Mouse (Mus musculus) adrenal gland, postnatal 25 days (tissue): ENCODE measurements around the gene Fbxw4. TPM values are rescaled to one million over a fixed set of nuclear protein-coding genes. Genes with fewer than 3 reads are reported as not detected.
"Not testable (repeated sequence)": the region's sequence is repeated elsewhere in the genome, so short reads cannot be mapped to it uniquely, and the experiment has no call there.

ENCODE experiments used
- DNase-seq: peaks from one replicate; pipeline ENCODE4 v3.0.0; 2021; ENCODE audit warnings: mixed read lengths
- total RNA-seq: library from RNA; stranded (reverse); gene quantifications from 2 replicates; pipeline ENCODE4 v1.2.3, GENCODE M21; 2021

The Fbxw4 gene
- total RNA-seq, 1 experiment from 2014 or later = 32.2 TPM

DNA sequence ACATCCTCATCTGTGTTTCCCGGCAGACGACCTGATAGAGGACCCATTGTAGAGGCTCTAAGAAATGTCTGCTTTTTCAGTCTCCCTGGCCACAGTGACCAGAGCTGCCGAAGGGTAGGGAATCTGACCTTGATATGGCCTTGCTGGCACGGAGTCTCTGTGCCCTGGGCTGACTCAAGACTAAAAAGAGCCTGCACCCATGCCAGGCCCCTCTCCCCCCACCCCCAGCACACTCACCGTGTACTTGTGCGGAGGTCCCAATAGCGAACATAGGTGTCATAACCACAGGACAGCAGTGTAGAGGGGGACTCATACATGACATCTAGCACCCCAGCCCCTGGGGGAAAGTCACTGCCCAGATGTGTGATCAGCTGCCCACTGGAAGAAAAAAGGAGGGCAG is 80.7 kb downstream of the Fbxw4 start:
- DNase-seq = peak; percentile 46

DNA sequence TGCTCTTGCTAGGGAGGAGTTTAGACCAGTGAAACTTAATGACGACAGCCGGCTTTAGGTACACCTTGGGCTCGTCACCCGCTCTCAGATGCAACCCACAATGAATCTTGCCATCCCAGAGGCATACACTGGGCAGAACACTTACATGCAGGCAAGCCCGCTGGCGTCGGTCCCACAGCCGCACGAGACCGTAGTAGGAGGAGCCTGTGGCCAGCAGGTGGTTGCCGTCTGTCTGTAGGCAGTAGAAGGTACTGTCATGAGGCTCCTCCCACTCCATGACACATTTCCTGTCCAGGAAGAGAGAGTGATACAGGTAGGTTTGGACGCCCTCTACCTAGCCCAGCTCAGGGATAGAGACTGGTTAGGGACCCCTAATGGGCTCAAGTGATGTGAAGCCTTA is 81.1 kb downstream of the Fbxw4 start:
- DNase-seq = no peak

DNA sequence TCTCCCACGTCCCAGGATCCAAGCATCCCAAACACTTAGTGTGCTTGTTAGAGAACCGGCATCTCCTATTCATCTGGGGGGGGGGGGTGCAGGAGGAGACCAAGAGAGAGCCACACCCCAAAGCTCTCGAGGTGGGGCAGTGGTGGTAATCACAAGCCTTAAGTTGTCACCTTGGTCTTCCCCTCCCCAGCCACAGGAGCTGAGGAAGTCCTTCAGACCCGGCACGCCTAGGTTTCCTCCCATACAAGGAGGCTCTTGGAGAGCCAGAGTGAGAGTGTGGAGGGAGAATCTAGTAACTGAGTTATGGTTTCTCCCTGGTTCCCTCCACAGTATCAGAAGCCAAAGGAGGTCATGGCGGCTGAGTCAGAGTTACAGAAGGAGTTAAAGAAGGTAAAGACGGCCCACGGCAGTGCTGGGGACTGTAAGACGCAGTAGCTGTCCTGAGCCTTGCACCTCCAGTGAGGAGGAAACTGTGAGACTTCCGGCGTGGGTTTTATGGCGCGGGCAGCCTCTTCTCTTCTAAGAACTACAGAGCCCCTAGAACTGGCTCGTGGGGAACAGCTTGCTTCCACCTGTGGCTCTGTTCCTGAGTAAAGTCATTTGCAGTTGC is 82.9 kb downstream of the Fbxw4 start:
- DNase-seq = no peak

DNA sequence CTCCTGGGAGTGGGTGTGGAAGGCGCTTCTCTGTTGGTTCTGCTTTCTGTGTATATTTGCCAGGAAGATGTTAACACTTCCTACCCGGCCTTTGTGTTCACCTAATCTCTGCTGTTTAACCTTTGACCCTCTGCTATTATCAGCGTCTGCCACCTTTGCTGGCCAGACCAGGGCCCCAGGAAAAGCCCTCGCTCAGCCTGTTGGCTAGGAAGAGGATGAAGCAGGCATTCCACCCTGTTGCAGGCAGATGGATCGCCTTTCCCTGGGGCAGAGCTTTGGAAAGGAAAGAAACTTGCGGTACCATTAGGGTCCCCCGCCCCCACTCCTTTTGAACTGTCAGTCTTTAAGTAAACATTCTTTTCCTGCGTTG is 84.5 kb downstream of the Fbxw4 start:
- DNase-seq = no peak

DNA sequence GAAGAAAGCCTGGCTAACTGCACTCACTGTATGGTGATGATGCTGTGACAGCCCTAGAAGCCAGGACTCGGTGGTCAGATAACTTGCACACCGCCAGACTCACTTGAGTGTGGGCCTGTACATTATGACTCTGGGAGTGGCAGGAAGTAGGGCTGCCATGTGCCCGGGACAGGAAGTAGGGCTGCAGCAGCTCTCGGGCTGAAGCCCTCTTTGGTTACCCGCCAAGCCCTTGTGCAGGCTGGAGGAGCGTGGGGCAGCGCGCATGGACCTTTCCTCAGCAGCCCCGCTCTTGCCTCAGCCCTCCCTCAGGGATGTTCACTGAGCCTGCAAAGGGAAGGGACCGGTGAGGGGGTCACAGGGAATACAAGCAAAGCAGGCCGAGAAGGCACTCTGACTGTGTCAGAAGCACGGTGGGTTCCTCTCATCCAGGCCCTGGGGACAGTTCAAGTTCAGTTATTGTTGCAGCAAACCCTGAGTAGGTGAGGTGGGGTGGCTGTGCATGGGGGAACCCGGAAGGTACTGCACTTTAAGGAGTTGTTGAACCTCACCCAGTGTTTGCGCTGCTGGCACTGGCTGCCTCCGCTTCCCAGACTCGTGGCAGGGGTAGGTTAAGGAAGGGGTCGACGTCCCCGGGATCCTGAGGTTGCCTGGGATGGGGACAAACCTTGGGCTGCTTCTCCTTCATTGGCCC is 85.0 kb downstream of the Fbxw4 start:
- no peak for DNase-seq

DNA sequence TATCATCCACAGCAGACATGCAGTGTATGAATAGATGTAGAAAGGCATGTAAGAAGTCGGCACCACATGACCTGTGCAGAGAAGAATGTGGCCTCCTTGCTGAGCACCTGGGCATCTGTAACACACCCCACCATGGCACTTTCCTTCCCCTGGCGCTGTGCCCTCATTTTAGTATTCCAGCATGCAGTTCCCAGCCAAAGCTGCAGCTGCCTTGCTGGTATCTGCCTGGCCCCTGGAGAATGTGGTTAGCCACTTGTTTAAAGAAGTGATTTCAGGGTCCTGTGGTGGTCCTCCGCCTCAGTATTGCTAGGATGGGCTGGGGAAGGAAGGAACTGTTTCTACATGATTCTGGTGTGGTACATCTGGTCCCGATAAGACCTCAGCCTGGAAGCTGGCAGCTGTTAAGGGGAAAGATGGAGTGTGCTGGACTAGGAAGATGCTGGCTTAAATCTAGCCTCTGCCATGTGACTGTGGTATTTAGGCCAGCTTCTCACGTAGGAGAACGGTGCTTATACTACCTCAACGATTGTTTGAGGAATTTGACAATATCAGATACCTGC is 85.7 kb downstream of the Fbxw4 start:
- DNase-seq = no peak

DNA sequence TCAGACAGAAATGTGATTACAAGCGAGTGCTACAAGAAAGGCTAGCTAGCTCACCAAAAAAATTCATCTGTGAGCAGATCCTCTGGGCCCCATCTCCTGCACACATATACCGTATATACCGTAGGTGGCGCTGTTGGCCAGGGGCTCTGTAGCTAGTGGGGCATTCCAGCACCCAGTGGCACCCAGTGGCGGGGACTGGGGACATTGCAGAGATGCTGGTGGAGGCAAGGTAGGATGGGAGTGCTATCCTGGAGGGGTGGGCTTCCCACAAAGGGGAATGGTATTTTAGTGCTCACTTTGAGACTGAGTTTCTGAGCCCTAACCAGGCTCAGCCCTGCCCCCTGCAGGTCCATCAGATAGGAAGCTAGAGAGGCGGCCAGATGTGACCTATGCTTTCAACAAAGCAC is 86.2 kb downstream of the Fbxw4 start:
- peak; percentile 71 for DNase-seq

DNA sequence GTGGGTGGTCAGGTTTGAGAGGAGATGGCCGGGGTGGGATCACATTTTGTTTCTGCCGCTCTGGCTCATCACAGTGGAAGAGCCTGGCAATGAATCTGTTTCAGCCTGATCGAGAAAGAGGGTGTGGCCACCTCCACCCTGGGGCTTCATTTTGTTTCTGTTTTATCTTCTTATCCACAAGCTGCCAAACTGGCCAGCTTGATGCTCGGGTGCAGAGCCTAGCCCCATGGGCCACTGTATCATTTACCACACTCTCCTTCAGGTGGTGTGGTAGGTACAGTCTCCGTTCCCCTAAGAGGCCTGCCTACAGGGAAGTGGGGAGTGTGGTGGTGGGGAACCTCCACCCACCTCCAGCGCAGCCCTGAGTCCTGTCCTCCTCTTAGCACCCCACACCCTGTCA is 87.1 kb downstream of the Fbxw4 start:
- no peak for DNase-seq

DNA sequence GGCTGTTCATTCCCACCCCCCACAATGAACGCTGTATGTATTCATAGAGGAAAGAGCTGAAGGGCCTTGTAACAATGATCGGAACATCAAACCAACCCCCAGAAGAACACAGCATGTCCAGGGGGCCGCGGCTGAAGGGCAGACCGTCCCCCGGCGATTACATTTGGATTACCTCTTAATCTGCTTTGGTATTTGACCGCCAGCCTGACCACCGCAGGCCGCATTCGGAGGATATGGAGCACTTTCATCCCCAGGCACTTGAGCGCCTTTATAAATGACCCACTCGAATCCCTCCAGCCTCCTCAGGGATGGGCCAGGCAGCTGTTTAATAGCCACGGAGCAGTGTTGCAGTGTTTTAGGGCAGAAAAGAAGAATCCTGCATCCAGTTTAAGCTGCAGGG is 92.7 kb downstream of the Fbxw4 start:
- no peak for DNase-seq

DNA sequence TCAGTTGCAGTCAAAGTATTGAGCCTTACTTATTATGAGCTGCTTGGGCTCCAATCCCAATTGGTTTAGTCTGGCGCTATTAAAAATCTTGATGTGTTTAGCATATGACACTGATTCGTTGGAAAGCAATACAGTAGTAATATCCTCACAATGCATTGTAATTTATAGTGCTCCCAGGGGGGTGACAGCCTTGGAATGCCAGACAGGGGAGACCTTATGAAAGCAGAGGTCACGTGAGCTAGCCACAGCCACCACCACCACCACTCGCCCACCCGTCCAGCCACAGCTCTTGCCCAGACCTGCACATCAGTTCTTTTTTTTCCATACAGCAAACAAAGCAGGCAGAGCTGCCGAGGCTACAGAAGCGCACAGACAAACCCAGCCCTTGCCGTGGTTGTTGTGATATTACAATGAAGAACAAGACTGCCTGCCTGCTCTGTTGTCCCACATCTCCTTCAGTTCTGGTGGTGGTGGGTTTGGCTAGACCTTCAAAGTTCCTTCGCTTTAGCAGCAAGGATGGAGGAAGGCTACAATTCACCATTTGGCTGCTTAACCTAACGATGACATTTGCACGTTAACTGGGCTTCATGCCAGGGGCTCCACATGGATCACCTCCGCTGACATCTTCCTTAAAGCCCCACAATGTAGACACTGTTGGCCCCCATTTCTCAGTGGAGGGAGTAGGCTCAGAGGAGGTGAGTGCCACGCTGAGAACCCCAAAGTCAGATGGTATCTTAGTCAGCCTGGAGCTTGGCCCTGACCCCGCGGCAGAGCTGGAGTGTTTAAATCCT is 94.0 kb downstream of the Fbxw4 start:
- DNase-seq = no peak

DNA sequence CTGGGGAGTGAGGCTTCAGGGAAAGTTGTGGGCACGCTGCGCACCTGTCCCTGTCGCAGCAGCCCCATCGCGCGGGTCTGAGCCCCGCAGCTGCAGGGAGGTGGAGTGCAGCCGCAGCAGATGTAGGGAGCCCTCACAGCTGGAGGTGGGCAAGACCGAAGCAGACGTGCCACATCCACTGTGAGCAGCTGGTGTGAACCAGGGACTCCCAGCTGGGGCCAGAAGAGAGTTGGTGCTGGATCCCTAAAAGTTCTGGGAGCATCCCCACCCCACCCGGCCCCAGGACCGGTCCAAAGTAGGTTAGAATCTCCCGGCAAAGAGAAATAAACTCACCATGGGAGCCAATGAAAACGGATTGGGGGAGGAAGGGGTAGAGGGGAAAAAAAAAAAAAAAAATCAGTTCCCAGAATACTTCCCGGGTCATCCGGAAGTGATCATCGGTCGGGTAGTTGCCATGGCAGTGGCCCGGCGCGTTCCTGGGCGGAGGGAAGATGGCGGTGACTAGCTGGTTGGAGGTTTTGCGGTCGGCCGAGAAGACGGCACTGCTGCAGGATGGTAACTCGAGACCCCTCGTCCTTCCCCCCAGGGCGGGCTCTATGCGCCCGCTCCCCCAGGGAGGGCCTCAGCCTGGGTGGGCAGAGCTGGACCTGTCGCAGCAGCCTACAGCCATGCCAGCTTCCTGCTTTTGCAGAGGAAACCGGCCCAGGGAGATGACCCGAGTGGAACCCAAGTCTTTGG is 99.8 kb downstream of the Fbxw4 start, which contains the start of the genes Poll and Gm17018:
Gene Poll, minus strand, starts transcription at position 379 of the 738 bp plus-strand sequence.
Gene Gm17018, plus strand, starts transcription at position 463 of the 738 bp plus-strand sequence.
- peak; percentile 85 for DNase-seq

DNA sequence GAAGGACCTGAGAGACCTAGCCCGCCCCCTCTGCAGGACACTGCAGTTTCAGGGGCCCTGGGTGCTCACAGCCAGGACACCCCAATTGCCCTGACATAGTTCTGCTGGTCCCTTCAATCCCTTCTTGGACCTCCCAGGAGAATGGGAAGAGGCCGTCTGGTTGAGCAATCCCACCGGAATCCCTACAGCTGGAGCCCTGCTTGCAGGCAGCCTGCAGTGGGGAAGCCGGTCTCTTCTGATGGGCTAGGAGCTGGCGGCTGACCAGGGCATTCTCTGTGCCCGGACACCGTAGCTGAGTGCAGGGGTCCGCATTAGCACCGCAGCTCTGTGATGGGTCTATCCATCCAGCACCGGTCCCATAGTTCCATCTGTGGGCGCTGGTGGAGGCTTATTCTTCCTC is 106.0 kb downstream of the Fbxw4 start:
- DNase-seq = no peak

DNA sequence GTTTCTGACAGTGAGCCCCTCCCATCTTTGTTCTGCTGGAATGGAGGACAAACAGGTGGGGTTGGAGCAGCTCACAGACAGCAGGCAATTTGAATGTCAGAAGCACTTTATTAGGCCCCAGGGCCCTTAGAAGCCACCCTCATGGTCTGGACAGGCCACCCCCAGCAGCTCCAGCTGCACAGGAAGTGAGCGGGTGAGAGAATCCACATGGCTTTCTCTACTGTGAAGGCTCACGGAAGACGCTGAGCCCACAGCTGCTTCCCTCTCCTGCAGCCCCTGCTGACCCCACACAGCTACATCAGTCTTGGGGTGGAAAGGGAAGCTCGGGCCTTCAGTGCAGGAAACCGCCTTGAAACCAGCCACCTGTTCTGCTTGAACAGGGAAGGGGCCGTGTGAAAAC is 107.9 kb downstream of the Fbxw4 start:
- no peak for DNase-seq

DNA sequence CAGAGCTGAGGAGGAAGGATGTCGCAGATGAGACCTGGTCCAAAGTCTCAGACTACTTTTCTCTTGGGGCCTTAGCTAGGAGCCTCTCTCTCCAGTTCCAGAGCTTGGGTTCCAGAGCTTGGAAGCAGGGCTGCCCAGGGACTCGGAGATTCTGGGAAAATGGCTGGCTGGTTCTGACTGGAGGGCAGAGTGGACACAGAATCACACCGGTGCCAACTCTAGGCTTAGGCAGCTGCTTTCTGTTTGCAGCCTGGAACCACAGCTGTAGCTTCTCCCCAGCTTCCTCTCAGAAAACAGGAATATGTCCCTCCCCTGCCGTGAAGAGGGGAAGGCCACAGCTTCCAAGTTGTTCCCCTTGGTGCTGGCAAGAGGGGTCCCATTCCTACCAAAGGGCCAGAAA is 110.2 kb downstream of the Fbxw4 start:
- no peak for DNase-seq

DNA sequence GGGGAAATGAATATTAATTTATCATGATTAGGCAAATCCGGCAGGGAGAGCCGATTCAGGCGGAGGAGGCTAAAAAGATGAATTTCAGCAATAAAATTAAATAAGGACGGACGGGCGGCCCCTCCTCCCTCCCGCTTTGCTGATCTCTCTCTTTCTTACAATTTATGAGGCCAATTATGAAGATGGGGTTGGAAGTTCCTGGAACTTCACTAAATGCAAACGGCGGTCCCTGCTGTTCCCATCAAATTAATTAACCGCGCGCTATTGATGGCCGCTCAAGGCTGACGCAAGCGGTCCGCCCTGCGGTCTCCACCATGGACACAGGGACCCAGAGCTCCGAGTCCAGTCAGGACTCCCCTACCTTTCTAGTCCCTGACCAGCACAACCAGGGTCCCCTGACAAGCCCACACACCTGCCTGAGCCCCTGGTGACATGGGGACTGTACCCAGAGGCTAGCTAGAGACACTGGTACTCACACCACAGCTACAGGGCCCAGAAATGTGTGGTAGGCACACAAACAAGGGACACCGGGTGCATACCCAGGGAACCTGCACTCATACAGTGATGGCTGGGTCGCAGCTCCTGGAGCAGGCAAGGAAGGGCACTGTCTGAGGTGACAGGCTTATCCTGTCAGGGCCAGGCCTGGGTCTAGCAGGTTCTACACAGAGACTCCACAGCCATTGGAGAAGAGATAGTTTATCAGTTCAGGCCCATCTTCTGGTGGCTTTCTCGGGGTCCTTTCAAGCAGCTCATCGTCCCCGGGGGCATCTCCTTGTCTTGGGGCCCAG is 110.8 kb downstream of the Fbxw4 start:
- DNase-seq = no peak

DNA sequence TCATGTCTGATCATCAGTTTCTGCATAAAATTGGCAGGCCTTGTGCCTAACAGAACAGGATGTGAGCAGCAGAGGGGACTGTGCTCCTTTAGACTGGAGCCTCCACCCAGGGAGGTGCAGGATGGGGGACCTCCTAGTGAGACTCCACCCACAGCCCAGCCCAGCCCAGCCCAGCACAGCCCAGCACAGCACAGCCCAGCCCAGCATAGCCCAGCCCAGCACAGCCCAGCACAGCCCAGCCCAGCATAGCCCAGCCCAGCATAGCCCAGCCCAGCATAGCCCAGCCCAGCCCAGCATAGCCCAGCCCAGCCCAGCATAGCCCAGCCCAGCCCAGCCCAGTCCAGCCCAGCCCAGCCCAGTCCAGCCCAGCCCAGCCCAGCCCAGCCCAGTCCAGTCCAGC is 111.9 kb downstream of the Fbxw4 start:
- not testable (repeated sequence) for DNase-seq

DNA sequence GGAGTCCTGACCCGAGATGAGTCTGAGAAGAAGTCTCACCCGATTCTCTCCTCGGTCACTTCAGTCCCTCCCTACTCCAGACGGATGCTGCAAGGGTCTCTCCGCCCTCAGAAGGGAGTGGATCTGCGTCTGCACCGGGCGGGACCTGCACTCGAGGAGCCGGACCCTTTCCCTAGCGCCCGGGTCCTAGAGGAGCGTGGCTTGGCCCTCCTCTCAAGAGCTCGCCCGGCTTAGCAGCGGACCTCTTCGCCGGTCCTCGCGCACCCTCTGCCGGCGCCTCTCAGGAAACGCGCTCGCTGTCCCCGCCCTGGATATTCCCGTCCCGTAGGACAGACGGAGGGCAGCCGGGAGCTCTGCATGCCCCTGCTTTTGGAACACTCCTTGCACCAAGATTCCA is 115.2 kb downstream of the Fbxw4 start:
- peak; percentile 85 for DNase-seq

DNA sequence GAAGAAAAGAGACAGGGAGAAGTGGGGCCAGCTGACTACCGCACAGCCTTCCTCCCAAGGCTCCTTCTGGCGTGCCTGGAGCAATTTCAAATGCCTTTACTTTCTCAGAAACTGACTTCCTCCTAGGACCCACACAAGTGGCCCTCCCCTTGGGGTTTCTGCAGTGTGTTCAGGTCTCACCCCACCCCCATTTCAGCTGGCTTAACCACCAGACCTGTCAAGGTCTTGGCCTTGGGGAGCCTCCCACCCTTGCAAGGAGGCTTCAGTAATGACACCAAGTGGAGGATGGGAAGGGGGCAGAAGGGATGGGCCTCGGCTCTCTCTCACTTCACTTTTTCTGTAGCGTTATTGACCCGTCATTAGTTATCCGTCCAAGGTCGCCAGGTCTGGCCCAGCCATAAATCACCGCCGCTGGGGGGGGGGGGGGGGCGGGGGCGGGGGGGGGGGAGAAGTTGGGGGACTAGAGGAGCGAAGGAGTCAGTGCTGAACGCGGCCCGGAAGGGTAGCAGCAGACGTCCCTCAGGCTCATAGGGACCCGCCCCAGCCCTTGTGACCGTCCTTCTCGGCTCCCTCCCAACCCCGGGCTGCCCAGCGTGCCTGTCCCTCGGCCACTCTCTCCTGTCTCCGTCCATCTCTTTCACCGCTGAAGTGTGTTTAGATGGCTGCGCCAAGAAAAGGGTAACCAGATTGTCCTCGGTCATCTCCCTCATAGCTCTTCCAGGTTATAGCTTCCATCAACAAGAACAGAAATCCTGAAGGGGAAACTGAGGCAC is 115.8 kb downstream of the Fbxw4 start:
- peak; percentile 54 for DNase-seq

DNA sequence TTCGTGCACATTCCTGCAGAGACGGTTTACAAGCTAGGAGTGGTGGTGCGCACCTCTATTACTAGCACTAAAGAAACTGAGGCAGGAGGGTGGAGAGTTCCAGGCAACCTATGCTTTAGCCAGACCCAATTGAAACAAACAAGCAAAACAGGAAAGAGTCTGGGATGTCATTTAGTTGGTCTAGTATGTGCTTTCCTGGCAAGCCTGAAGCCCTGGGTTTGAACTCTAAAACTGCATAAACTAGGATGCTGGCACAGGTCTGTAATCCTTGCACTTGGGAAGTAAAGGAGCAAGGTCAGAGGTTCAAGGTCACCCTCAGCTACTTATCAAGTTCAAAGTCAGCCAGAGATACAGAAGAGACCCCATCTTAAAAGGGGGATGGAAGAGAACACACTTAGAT is 118.1 kb downstream of the Fbxw4 start:
- DNase-seq = no peak

DNA sequence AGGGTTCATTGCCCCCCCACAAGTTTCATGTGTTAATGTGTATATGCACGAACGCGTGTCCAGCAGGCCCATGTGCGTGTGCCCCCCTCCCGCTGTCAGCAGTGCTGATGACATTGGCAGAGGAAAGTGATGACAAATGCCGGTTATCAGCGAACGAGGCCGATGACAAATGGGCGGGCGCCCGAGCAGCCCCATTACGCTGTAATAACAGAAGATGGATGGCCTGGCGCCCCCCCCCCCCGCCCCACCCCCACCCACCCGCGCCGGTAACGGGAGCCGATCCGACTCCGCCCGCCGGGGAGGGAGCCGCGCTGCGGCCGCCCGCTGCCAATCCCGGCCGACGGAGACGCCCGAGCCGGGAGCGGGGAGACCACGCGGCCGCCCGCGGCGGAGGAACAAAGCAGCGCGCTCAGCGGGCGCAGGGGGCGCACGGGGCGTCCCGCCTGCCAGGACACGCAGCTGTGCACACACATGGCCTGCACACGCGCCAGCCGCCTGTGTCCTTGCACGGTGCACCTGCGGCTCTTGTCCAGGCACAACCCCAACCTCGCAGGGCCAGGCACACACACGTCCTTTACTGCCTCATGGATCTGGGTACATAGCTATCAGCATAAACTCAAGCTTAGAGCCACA is 118.6 kb downstream of the Fbxw4 start:
- DNase-seq = peak; percentile 52
